Mouse (Mus musculus) spleen, adult 2 months (tissue): ENCODE measurements around the gene Cntnap4. TPM values are rescaled to one million over a fixed set of nuclear protein-coding genes. Genes with fewer than 3 reads are reported as not detected.
"Not testable (repeated sequence)": the region's sequence is repeated elsewhere in the genome, so short reads cannot be mapped to it uniquely, and the experiment has no call there.

Experiments
- DNase-seq, 2 experiments: peaks; one replicate each; pipeline versions ENCODE4 v3.0.0 to v3.0.0-alpha.2; 2012 to 2021; ENCODE audit warnings: low spot score in 2 of 2, low read depth in 1 of 2
- H3K27ac ChIP-seq: fragments of 200-500 bp; 2 replicates; pipeline ENCODE4 v1.5.1; 2012; ENCODE audit warnings: low read length, inconsistent platforms; ENCODE audit not compliant: insufficient read depth
- H3K27me3 ChIP-seq: fragments of 200-500 bp; 2 replicates; pipeline ENCODE4 v1.6.1; 2012; ENCODE audit warnings: mild to moderate bottlenecking, moderate library complexity, low read length, inconsistent platforms; ENCODE audit not compliant: control insufficient read depth, insufficient read depth
- H3K36me3 ChIP-seq: fragments of 200-500 bp; 2 replicates; pipeline ENCODE4 v1.6.1; 2012; ENCODE audit warnings: mild to moderate bottlenecking, low read length, inconsistent platforms; ENCODE audit not compliant: control insufficient read depth, insufficient read depth
- H3K4me1 ChIP-seq: fragments of 200-500 bp; 2 replicates; pipeline ENCODE4 v1.6.1; 2011; ENCODE audit warnings: inconsistent platforms; ENCODE audit not compliant: control insufficient read depth, insufficient read depth, insufficient read length
- H3K4me3 ChIP-seq: fragments of 200-500 bp; 2 replicates; pipeline ENCODE4 v1.5.1; 2011; ENCODE audit warnings: mild to moderate bottlenecking, inconsistent platforms; ENCODE audit not compliant: insufficient read depth, insufficient read length; ENCODE audit errors: extremely low read depth
- CTCF ChIP-seq: fragments of 200-500 bp; IDR thresholded peaks from 2 replicates; pipeline ENCODE4 v1.5.1; 2011; ENCODE audit warnings: mild to moderate bottlenecking, inconsistent platforms; ENCODE audit not compliant: insufficient read depth, insufficient read length, insufficient replicate concordance; ENCODE audit errors: extremely low read depth
- POLR2A ChIP-seq: fragments of 200-500 bp; IDR thresholded peaks from 2 replicates; pipeline ENCODE4 v1.6.1; 2011; ENCODE audit warnings: low read depth, low read length, inconsistent platforms
- WGBS: fragments of 180-500 bp; shearing (Covaris S2); methylation state at CpG from one replicate; pipeline ENCODE4 v1.1.7; 2018; 5-methylcytosine and 5-hydroxymethylcytosine counted together
- polyA plus RNA-seq: library from polyadenylated mRNA; depleted of rRNA; stranded (reverse); fragments of >200 nt; gene quantifications from 2 replicates; pipeline ENCODE4 v1.2.3, GENCODE M21; 2012

Gene Cntnap4
- polyA plus RNA-seq, 1 experiment, result not detected

GRCm38 (mm10) chr8:112809382-112809781, 239.5 kb downstream of the Cntnap4 start:
- no peak for DNase-seq

GRCm38 (mm10) chr8:112841057-112841456, 271.2 kb downstream of the Cntnap4 start:
- TF ChIP-seq POLR2A (no peak), CTCF (no peak)

More at GRCm38 (mm10) chr8:112809382-112809781, 239.5 kb downstream of the Cntnap4 start:
- Histone ChIP-seq H3K4me3 (no peak overlapping the region), H3K4me1 (no peaks in the 10 kb centered on the region), H3K27ac (no peak overlapping the region), H3K36me3 (no peaks in the 10 kb centered on the region), H3K27me3 (no peaks in the 10 kb centered on the region)
- TF ChIP-seq CTCF (no peak), POLR2A (no peak)
- WGBS, result 74% methylated on average over 6 of the region's 6 CpGs

GRCm38 (mm10) chr8:112849541-112849940, 279.7 kb downstream of the Cntnap4 start:
- H3K27me3 ChIP-seq, H3K36me3 ChIP-seq, DNase-seq, H3K4me3 ChIP-seq, H3K27ac ChIP-seq, H3K4me1 ChIP-seq: not testable (repeated sequence)
- 86% methylated on average over 1 of the region's 1 CpGs for WGBS

More at GRCm38 (mm10) chr8:112841057-112841456, 271.2 kb downstream of the Cntnap4 start:
- Histone ChIP-seq H3K27me3 (no peaks in the 10 kb centered on the region), H3K4me3 (no peak overlapping the region), H3K36me3 (no peaks in the 10 kb centered on the region), H3K27ac (no peak overlapping the region), H3K4me1 (no peaks in the 10 kb centered on the region)
- DNase-seq, result no peak
- whole genome bisulfite sequencing, result 62% methylated on average over 2 of the region's 2 CpGs

- TF ChIP-seq POLR2A (no peak), CTCF (no peak)
- WGBS, result 76% methylated on average over 8 of the region's 8 CpGs
Measured at GRCm38 (mm10) chr8:112906458-112907112, 336.7 kb downstream of the Cntnap4 start.

GRCm38 (mm10) chr8:112909527-112909926, 339.7 kb downstream of the Cntnap4 start:
- no peak for DNase-seq
- no peaks in the 10 kb centered on the region for H3K36me3 ChIP-seq
- no peak overlapping the region for H3K4me3 ChIP-seq
- no peak overlapping the region for H3K27ac ChIP-seq
- no peaks in the 10 kb centered on the region for H3K4me1 ChIP-seq
- H3K27me3 ChIP-seq, result no peaks in the 10 kb centered on the region
- WGBS, result 67% methylated on average over 5 of the region's 5 CpGs
- TF ChIP-seq POLR2A, result no peak
- TF ChIP-seq CTCF, result no peak

More at GRCm38 (mm10) chr8:112906458-112907112, 336.7 kb downstream of the Cntnap4 start:
- Histone ChIP-seq H3K4me3 (no peak overlapping the region), H3K36me3 (no peaks in the 10 kb centered on the region), H3K27me3 (no peaks in the 10 kb centered on the region), H3K27ac (no peak overlapping the region), H3K4me1 (no peaks in the 10 kb centered on the region)
- no peak for DNase-seq

- Histone ChIP-seq H3K27ac (no peak overlapping the region), H3K4me3 (no peak overlapping the region), H3K36me3 (no peaks in the 10 kb centered on the region), H3K27me3 (no peaks in the 10 kb centered on the region), H3K4me1 (no peaks in the 10 kb centered on the region)
- TF ChIP-seq POLR2A (no peak), CTCF (no peak)
- DNase-seq, result no peak
Measured at GRCm38 (mm10) chr8:112911422-112911821, 341.6 kb downstream of the Cntnap4 start.

- no peak for TF ChIP-seq CTCF
- TF ChIP-seq POLR2A, result no peak
Measured at GRCm38 (mm10) chr8:112922151-112922550, 352.3 kb downstream of the Cntnap4 start.

More at GRCm38 (mm10) chr8:112922151-112922550, 352.3 kb downstream of the Cntnap4 start:
- H3K4me3 ChIP-seq, result no peak overlapping the region
- no peaks in the 10 kb centered on the region for H3K36me3 ChIP-seq
- DNase-seq, result no peak
- H3K27me3 ChIP-seq, result no peaks in the 10 kb centered on the region
- no peak overlapping the region for H3K27ac ChIP-seq
- no peaks in the 10 kb centered on the region for H3K4me1 ChIP-seq
